Mouse (Mus musculus) olfactory bulb, adult 2 months (tissue): ENCODE data around the gene Dscam.

ENCODE experiments used
- CTCF ChIP-seq: fragments of 200-500 bp; IDR thresholded peaks from 2 replicates; pipeline ENCODE4 v1.5.1; 2012; ENCODE audit warnings: low read depth, mild to moderate bottlenecking, low read length, moderate library complexity; ENCODE audit not compliant: insufficient read depth
- POLR2A ChIP-seq: fragments of 200-500 bp; IDR thresholded peaks from 2 replicates; pipeline ENCODE4 v1.6.1; 2012; ENCODE audit warnings: mild to moderate bottlenecking, low read depth, low read length, moderate library complexity; ENCODE audit not compliant: insufficient read depth

DNA sequence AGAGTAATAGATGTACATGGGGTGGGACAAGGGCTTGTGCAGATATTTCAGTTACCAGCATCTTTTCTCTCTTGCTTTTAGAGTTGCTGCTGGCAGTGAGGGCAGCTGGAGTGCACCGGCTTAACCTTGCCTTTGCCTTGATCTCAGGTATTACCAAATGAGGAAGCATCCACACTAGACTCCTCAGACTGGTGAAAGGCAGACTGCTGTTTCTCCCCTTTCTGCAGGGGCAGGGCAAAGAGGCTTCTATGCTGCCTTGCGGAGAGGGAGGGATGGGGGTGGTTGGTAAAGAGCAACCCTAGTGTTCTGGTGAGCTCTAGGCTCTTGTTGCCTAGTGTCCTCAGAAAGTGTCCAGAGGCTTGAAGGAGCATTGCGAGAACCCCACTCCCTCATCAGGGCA lies 412.2 kb downstream of the Dscam start:
- no peak for TF ChIP-seq POLR2A
- TF ChIP-seq CTCF = no peak
